Mouse (Mus musculus) intestine, embryonic 16.5 days (tissue): ENCODE measurements around the gene Sema6b. TPM values are rescaled to one million over a fixed set of nuclear protein-coding genes. Genes with fewer than 3 reads are reported as not detected.

ENCODE experiments used
- ATAC-seq: fragments of 200-750 bp; cut with Nextera tagmentation; 2 replicates; pipeline ENCODE4 v1.8.0; 2017; ENCODE audit warnings: moderate TSS enrichment, moderate library complexity
- H3K27ac ChIP-seq: fragments of 300-500 bp; sonication (generic); 2 replicates; pipeline ENCODE4 v1.5.1; 2014; ENCODE audit warnings: mild to moderate bottlenecking, low read length
- H3K27me3 ChIP-seq: fragments of 300-500 bp; sonication (generic); replicated peaks from 2 replicates; pipeline ENCODE4 v1.6.1; 2014; ENCODE audit warnings: low read length, control low read depth, mixed read lengths; ENCODE audit not compliant: control insufficient read depth, insufficient read depth
- H3K36me3 ChIP-seq: fragments of 300-500 bp; sonication (generic); 2 replicates; pipeline ENCODE4 v1.6.1; 2014; ENCODE audit warnings: low read length, control low read depth; ENCODE audit not compliant: control insufficient read depth, insufficient read depth
- H3K4me1 ChIP-seq: fragments of 300-500 bp; sonication (generic); 2 replicates; pipeline ENCODE4 v1.6.1; 2014; ENCODE audit warnings: low read length, control low read depth, mixed read lengths; ENCODE audit not compliant: control insufficient read depth, insufficient read depth
- H3K4me2 ChIP-seq: fragments of 300-500 bp; sonication (generic); 2 replicates; pipeline ENCODE4 v1.6.1; 2014; ENCODE audit warnings: low read depth, low read length, control low read depth
- H3K4me3 ChIP-seq: fragments of 300-500 bp; sonication (generic); 2 replicates; pipeline ENCODE4 v1.5.1; 2014; ENCODE audit warnings: mild to moderate bottlenecking, low read length
- H3K9ac ChIP-seq: fragments of 300-500 bp; sonication (generic); 2 replicates; pipeline ENCODE4 v1.6.1; 2014; ENCODE audit warnings: low read depth, low read length
- H3K9me3 ChIP-seq: fragments of 300-500 bp; sonication (generic); 2 replicates; pipeline ENCODE4 v1.6.1; 2016; ENCODE audit warnings: low read length, control low read depth; ENCODE audit not compliant: control insufficient read depth
- WGBS: fragments of 180-500 bp; shearing (Covaris S2); extraction: QIAGEN DNeasy Blood & Tissue Kit; methylation state at CpG from one replicate; pipeline ENCODE4 v1.1.7; 2014; 5-methylcytosine and 5-hydroxymethylcytosine counted together
- polyA plus RNA-seq: library from polyadenylated mRNA; unstranded; fragments of >200 nt; fragmentation: Nextera tagmentation; extraction: Ambion mirVana; gene quantifications from 2 replicates; pipeline ENCODE4 v1.2.1, GENCODE M21; 2015

Gene Sema6b
- polyA plus RNA-seq, 1 experiment from 2014 or later = 0.81 TPM

DNA sequence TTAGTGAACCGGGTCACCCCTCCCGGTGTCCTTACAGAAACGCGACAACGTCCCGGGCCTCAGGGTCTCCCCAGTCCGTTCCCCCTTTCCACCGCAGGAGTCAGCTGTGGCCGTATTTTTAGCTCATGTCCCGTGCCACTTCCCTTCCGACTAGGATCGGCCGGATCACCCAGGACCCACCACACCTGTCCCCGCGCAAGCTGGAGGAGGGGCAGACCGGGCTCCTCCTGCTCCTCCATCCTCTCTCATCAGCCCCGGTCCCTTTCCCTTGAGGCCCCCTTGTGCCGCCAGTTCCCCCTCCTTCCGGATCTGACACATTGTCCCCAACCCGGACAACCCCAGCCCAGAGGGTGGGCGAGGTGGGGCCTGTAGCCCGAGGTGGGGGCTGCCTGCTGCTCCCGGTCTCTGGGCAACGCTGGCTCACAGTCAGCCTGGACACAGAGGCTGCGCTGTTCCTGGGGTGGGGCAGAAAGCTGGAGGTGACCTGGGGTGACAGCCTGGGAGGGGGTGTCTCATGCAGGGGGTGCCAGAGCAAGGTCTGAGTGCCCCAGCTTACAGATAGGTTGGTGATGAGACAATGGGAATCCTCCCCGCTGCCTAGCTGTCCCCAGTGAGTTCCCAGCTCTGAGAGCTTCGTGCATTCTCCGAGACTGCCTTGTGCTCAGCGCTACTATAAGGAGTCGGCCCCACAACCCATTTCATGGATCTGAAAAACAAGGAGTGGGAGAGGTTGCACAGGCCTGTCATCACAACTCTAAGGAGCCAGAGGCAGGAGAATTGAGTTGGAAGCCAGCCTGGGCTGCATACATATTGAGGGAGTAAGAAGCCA is 8.9 kb upstream of the Sema6b start:
- no peaks in the 10 kb centered on the region for H3K36me3 ChIP-seq
- H3K4me3 ChIP-seq = peak overlapping the region; percentile 19; the same call in 1 of the 2 replicates
- peaks cover 13% of the 10 kb centered on the region for H3K4me1 ChIP-seq
- no peak for ATAC-seq
- 2% methylated on average over 30 of the region's 30 CpGs for WGBS
- H3K4me2 ChIP-seq = peak overlapping the region; percentile 45
- peaks cover 47% of the 10 kb centered on the region for H3K27me3 ChIP-seq
- no peak overlapping the region for H3K27ac ChIP-seq
- H3K9ac ChIP-seq = peak overlapping the region; percentile 27; the same call in 1 of the 2 replicates
- no peaks in the 10 kb centered on the region for H3K9me3 ChIP-seq

DNA sequence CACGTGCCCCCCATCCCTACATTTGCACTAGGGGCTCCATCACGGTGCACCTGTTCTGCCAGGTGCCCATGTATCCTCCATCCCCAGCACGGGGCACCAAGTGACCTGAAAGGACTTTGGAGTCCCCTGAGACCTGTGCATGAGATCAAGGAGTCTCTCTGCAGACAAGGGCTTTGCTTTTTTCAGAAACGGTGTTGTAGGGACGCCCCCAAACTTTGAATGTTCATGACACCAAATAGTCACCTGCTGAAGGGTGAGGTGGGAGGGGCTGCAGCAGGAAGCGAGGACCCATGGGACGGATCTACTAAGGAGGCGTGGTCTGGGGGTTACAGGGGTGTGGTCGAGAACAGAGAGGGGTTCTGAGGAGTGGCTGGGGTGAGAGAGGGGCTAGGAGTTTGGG is 8.1 kb upstream of the Sema6b start:
- no peak for ATAC-seq
- Histone ChIP-seq H3K27me3 (peaks cover 48% of the 10 kb centered on the region), H3K27ac (no peak overlapping the region), H3K4me2 (peak overlapping the region; percentile 45), H3K9ac (0 out of 2 replicates have a peak overlapping the region, but pooled peaks have one; percentile 27), H3K4me1 (peaks cover 7% of the 10 kb centered on the region), H3K4me3 (no peak overlapping the region), H3K36me3 (no peaks in the 10 kb centered on the region), H3K9me3 (no peaks in the 10 kb centered on the region)
- WGBS = 17% methylated on average over 9 of the region's 9 CpGs

DNA sequence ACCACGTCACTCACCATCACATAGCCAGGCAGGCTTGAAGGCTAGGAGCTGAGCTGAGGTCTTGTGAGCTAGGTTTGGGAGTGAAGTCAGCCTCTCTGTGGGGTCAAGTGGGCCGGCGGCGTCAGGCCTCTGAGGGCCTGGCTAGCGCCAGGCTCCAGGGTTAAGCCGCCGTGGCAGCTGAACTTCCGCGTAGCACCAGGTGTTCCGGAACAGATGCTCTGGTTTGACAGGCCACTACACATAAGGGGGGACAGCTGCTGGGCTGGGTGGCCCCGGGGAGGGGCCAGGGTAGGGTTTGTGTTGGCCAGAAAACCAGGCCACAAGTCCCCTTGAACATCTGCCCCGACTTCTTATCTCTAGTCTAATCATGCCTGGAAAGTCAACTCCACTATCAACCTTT is 7.3 kb upstream of the Sema6b start:
- Histone ChIP-seq H3K36me3 (no peaks in the 10 kb centered on the region), H3K27ac (no peak overlapping the region), H3K9me3 (no peaks in the 10 kb centered on the region), H3K9ac (no peak overlapping the region), H3K4me1 (peaks cover 7% of the 10 kb centered on the region), H3K4me3 (no peak overlapping the region), H3K4me2 (no peak overlapping the region), H3K27me3 (peaks cover 46% of the 10 kb centered on the region)
- 54% methylated on average over 12 of the region's 12 CpGs for WGBS
- ATAC-seq = no peak

- H3K4me3 ChIP-seq = no peak overlapping the region
- H3K9me3 ChIP-seq = no peaks in the 10 kb centered on the region
- peaks cover 16% of the 10 kb centered on the region for H3K4me1 ChIP-seq
- no peak overlapping the region for H3K4me2 ChIP-seq
- H3K36me3 ChIP-seq = no peaks in the 10 kb centered on the region
- no peak overlapping the region for H3K9ac ChIP-seq
- 19% methylated on average over 9 of the region's 9 CpGs for WGBS
- H3K27ac ChIP-seq = no peak overlapping the region
- H3K27me3 ChIP-seq = peaks cover 58% of the 10 kb centered on the region
- ATAC-seq = no peak
Observed at GRCm38 (mm10) chr17:56146131-56146530, 6.0 kb upstream of the Sema6b start.

GRCm38 (mm10) chr17:56144546-56144945 is 4.4 kb upstream of the Sema6b start:
- H3K9me3 ChIP-seq = no peaks in the 10 kb centered on the region
- H3K36me3 ChIP-seq = no peaks in the 10 kb centered on the region
- no peak overlapping the region for H3K4me2 ChIP-seq
- H3K4me3 ChIP-seq = no peak overlapping the region
- H3K27ac ChIP-seq = no peak overlapping the region
- peaks cover 22% of the 10 kb centered on the region for H3K4me1 ChIP-seq
- peaks cover 67% of the 10 kb centered on the region for H3K27me3 ChIP-seq
- no peak for ATAC-seq
- no peak overlapping the region for H3K9ac ChIP-seq
- 76% methylated on average over 9 of the region's 9 CpGs for WGBS

- no peaks in the 10 kb centered on the region for H3K9me3 ChIP-seq
- no peaks in the 10 kb centered on the region for H3K36me3 ChIP-seq
- peak overlapping the region; percentile 46 for H3K4me3 ChIP-seq
- ATAC-seq = 0 out of 2 replicates have a peak, but pooled peaks have one; percentile 19
- peaks cover 68% of the 10 kb centered on the region for H3K27me3 ChIP-seq
- no peak overlapping the region for H3K27ac ChIP-seq
- H3K4me1 ChIP-seq = peaks cover 17% of the 10 kb centered on the region
- WGBS = under 1% methylated on average over 45 of the region's 47 CpGs
- H3K9ac ChIP-seq = peak overlapping the region; percentile 43
- H3K4me2 ChIP-seq = peak overlapping the region; percentile 74
Observed at GRCm38 (mm10) chr17:56141702-56142605, 1.8 kb upstream of the Sema6b start.

GRCm38 (mm10) chr17:56139355-56139754 is 788 bp downstream of the Sema6b start:
- H3K27ac ChIP-seq = no peak overlapping the region
- WGBS = 8% methylated on average over 21 of the region's 21 CpGs
- peaks cover 54% of the 10 kb centered on the region for H3K27me3 ChIP-seq
- H3K4me2 ChIP-seq = peak overlapping the region; percentile 99
- H3K9ac ChIP-seq = peak overlapping the region; percentile 60
- no peak for ATAC-seq
- H3K9me3 ChIP-seq = no peaks in the 10 kb centered on the region
- H3K36me3 ChIP-seq = no peaks in the 10 kb centered on the region
- peaks cover 23% of the 10 kb centered on the region for H3K4me1 ChIP-seq
- peak overlapping the region; percentile 70 for H3K4me3 ChIP-seq

DNA sequence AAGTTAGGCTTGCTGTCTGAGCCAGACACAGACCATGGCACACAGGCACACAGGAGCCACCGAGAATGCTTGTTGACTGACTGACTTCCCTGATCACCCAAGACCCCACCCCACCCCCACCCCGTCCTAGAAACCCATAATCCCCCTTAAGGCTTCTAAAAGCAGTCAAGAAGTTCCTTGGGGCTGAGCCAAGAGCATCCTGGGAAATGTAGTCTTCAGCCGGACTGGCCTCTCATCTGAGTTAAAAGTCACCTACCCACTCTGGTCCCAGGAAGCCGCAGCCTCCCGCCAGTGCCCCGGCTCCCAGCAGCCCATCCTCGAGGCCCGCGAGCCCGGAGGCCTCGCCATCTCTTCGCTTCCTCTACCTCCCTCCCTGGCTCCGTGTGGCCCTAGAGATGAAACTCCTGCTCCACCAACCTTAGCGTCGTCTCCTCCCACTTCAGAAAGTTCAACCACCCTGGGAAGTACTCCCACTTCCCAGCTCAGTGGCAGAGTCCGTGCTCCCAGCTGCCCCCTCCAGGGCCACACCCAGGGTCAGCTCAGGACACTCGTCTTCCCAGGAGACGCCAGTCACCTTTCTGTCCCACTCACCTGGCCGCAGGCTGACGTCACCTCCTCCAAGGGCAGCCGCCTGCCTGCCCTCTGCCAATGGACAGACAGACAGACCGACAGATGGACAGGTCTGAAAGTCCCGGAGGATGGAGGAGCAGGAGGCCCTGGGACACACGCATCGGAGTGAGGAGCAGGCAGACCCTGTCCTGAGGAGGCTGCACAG is 2.1 kb downstream of the Sema6b start:
- Histone ChIP-seq H3K27me3 (peaks cover 47% of the 10 kb centered on the region), H3K27ac (no peak overlapping the region), H3K4me3 (no peak overlapping the region), H3K36me3 (no peaks in the 10 kb centered on the region), H3K4me1 (peaks cover 34% of the 10 kb centered on the region), H3K4me2 (peak overlapping the region; percentile 38; the same call in 1 of the 2 replicates), H3K9ac (no peak overlapping the region), H3K9me3 (no peaks in the 10 kb centered on the region)
- WGBS = 24% methylated on average over 25 of the region's 25 CpGs
- ATAC-seq = no peak
